Mouse (Mus musculus) layer of hippocampus, postnatal 25 days (tissue): ENCODE data around the gene D1Ertd622e. TPM values are rescaled to one million over a fixed set of nuclear protein-coding genes. Genes with fewer than 3 reads are reported as not detected.
"Not testable (repeated sequence)": the region's sequence is repeated elsewhere in the genome, so short reads cannot be mapped to it uniquely, and the experiment has no call there.

Source experiments
- DNase-seq, 2 experiments: peaks; one replicate each; pipeline ENCODE4 v3.0.0; 2022; ENCODE audit warnings: mixed read lengths in 2 of 2, low spot score in 1 of 2; ENCODE audit errors: extremely low spot score in 1 of 2
- total RNA-seq, 2 experiments: library from RNA; stranded (reverse); gene quantifications; 2 replicates each; pipeline ENCODE4 v1.2.3; 2021

The D1Ertd622e gene
- total RNA-seq, 2 experiments from 2014 or later = 41.7 to 48.0 TPM

- DNase-seq = no peak
These were observed 77.7 kb downstream of the D1Ertd622e start for GRCm38 (mm10) chr1:97584171-97584570.

- no peak for DNase-seq
These were observed 78.8 kb downstream of the D1Ertd622e start for GRCm38 (mm10) chr1:97583085-97583484.

- DNase-seq = not testable (repeated sequence)
These were observed 81.2 kb downstream of the D1Ertd622e start for GRCm38 (mm10) chr1:97580680-97581079.

- DNase-seq = no peak
These were observed 81.6 kb downstream of the D1Ertd622e start for GRCm38 (mm10) chr1:97580270-97580669.

- no peak for DNase-seq
These were observed 83.9 kb downstream of the D1Ertd622e start for GRCm38 (mm10) chr1:97578025-97578417.

GRCm38 (mm10) chr1:97577062-97578024, 84.5 kb downstream of the D1Ertd622e start:
- no peak for DNase-seq

- no peak for DNase-seq
These were observed 85.3 kb downstream of the D1Ertd622e start for GRCm38 (mm10) chr1:97576576-97576975.

GRCm38 (mm10) chr1:97570814-97571213, 91.1 kb downstream of the D1Ertd622e start:
- DNase-seq = no peak

- no peak for DNase-seq
These were observed 93.9 kb downstream of the D1Ertd622e start for GRCm38 (mm10) chr1:97567956-97568355.

GRCm38 (mm10) chr1:97564641-97565040, 97.2 kb downstream of the D1Ertd622e start:
- no peak for DNase-seq

GRCm38 (mm10) chr1:97562867-97563266, 99.0 kb downstream of the D1Ertd622e start:
- DNase-seq = no peak

Other genes with a start within 250 kb of the D1Ertd622e start
- gene Gin1, start 108.1 kb upstream of the D1Ertd622e start, total RNA-seq = 1 to 10 TPM; 8.8 to 9.8 TPM
- gene Ppip5k2, start 108.3 kb upstream of the D1Ertd622e start, total RNA-seq = 10 to 100 TPM; 14.1 to 21.0 TPM